Comparison of ENCODE assay signal across 8 mouse cellular contexts in the genomic region with DNA sequence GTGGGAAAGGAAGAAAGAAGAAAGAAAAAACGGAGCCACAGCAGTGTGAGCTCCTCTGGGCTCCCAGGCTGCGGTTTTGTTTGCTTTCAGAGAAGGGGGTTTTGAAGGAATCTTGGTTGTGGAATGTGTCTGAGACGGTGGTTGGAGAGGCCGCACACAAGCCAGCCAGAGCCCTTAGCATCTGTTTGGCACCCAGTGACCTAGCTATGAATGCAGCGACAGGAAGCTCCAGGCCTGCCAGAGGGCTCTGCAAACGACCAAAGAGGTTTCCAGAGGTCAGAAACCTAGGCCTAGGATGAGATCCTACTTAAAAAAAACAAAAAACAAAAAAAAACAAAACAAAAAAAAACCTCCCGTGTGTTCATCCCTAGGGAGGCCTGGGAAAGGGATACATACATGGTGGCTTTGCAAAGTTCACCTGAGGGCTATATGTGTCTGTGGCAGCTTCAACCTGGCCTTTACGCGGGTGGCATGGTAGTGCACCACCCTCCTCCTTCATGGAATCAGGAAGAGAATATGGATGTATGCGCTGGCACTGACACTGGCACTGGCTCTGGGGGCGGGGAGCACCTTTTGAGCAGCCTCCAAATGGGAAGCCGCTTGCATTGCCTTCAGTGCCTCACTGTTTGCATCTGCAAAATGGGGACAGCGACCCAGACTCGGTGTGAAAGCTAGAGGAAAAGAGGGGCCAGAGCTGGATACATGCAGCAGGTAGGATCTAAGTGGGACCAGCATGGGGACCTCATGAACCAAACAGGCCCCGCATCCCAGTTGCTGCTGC. TPM values are rescaled to one million over a fixed set of nuclear protein-coding genes. Genes with fewer than 3 reads are reported as not detected.
DNase-seq lines count a peak whose midpoint lies in the region; ATAC-seq lines count a peak whose summit lies in the region.

No protein-coding gene starts in this region.

- H3K27me3 ChIP-seq in hindbrain, embryonic 12.5 days, result no peaks in the 10 kb centered on the region; the same call in 1 of the 2 replicates
- H3K27me3 ChIP-seq in neural tube, embryonic 13.5 days, result no peaks in the 10 kb centered on the region

- peak; percentile 62 to 64 for DNase-seq in cerebellum, postnatal 10 days
- no peak for DNase-seq in cerebellum, adult 8-10 months
- peak; percentile 47 for DNase-seq in kidney, postnatal 14 days
- no peak for DNase-seq in kidney, postnatal 4 days
- DNase-seq in thymus, postnatal 25 days, result no peak
- no peak for DNase-seq in spleen, postnatal 4 days (ENCODE audit: low spot score in 2 of 2)

- no peak overlapping the region for H3K9ac ChIP-seq in hindbrain, embryonic 12.5 days
- peak overlapping the region; percentile 32 for H3K9ac ChIP-seq in neural tube, embryonic 13.5 days

- peaks cover 20% of the 10 kb centered on the region for H3K36me3 ChIP-seq in hindbrain, embryonic 12.5 days
- peaks cover 84% of the 10 kb centered on the region for H3K36me3 ChIP-seq in neural tube, embryonic 13.5 days

- no peak overlapping the region for H3K4me2 ChIP-seq in hindbrain, embryonic 12.5 days (replicated peaks)
- H3K4me2 ChIP-seq in neural tube, embryonic 13.5 days, result peak overlapping the region; percentile 9; the same call in 1 of the 2 replicates

- WGBS in hindbrain, embryonic 12.5 days, result 73% methylated on average over 15 of the region's 15 CpGs
- 78% methylated on average over 15 of the region's 15 CpGs for WGBS in neural tube, embryonic 13.5 days

- no peak overlapping the region for H3K4me3 ChIP-seq in hindbrain, embryonic 12.5 days
- no peak overlapping the region for H3K4me3 ChIP-seq in neural tube, embryonic 13.5 days

- H3K4me1 ChIP-seq in hindbrain, embryonic 12.5 days, result peaks cover 29% of the 10 kb centered on the region
- peaks cover 82% of the 10 kb centered on the region for H3K4me1 ChIP-seq in neural tube, embryonic 13.5 days (replicated peaks)

- no peaks in the 10 kb centered on the region for H3K9me3 ChIP-seq in hindbrain, embryonic 12.5 days (replicated peaks)
- H3K9me3 ChIP-seq in neural tube, embryonic 13.5 days, result no peaks in the 10 kb centered on the region

- H3K27ac ChIP-seq in hindbrain, embryonic 12.5 days, result peak overlapping the region; percentile 64; the same call in 1 of the 2 replicates
- peak overlapping the region; percentile 85 for H3K27ac ChIP-seq in neural tube, embryonic 13.5 days (replicated peaks)

- ATAC-seq in hindbrain, embryonic 12.5 days (ENCODE audit: low FRiP score), result no peak
- ATAC-seq in neural tube, embryonic 13.5 days (ENCODE audit: low read depth), result no peak

RNA-seq across cellular contexts. Expression of gene Ppara, which starts 47.0 kb away (rescaled TPM):
- polyA plus RNA-seq in hindbrain, embryonic 12.5 days (2016; fragmentation: Nextera tagmentation; extraction: Ambion mirVana), result 1.0 and 1.1 TPM in 2 replicates
- polyA plus RNA-seq in neural tube, embryonic 13.5 days (2015; fragmentation: Nextera tagmentation; extraction: Ambion mirVana), result 1.0 and 2.0 TPM in 2 replicates

Comparison
In these comparisons a context has a peak if more than half of its experiments do, and no peak if none do; other contexts are left out.
1. DNase-seq: peak in cerebellum, postnatal 10 days (2 of 2) and kidney, postnatal 14 days (single experiment); none in cerebellum, adult 8-10 months (single experiment), kidney, postnatal 4 days (0 of 2), thymus, postnatal 25 days (single experiment) and spleen, postnatal 4 days (0 of 2).